Mouse (Mus musculus) testis, postnatal 10 days (tissue): ENCODE data around the gene Ppp1cc.

Source experiments
- DNase-seq: peaks from one replicate; pipeline ENCODE4 v3.0.0; 2021; ENCODE audit warnings: low spot score

Ppp1cc gene

DNA sequence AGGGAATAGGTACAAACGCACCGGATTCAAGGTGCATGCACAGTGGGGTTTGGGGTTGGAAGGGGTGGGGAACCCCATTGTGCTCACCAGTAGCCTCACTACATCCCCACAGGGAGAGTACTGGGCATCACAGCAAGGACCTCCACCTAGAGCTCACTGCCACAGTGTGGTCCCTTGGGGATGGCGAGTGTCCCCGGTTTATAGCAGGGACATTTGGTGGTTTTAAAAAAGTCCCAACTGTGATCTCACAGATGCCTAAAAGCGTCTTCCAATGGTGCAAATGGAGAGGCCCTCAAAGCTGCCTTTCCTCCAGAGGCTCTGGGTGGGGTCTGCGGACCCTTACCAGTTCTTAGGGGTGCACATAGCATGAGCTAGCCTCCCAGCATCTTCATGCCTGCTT, 55.8 kb downstream of the Ppp1cc start:
- no peak for DNase-seq

GRCm38 (mm10) chr5:122217636-122218035, 59.6 kb downstream of the Ppp1cc start:
- DNase-seq = no peak

GRCm38 (mm10) chr5:122218109-122218905, 60.2 kb downstream of the Ppp1cc start:
- DNase-seq = no peak

GRCm38 (mm10) chr5:122218928-122219327, 60.9 kb downstream of the Ppp1cc start:
- no peak for DNase-seq

GRCm38 (mm10) chr5:122219655-122220629, 61.9 kb downstream of the Ppp1cc start:
- DNase-seq = no peak

GRCm38 (mm10) chr5:122221085-122221484, 63.0 kb downstream of the Ppp1cc start:
- DNase-seq = no peak

GRCm38 (mm10) chr5:122224291-122224690, 66.2 kb downstream of the Ppp1cc start:
- DNase-seq = no peak
